Mouse (Mus musculus): ENCODE measurements around the gene Siglecf. TPM values are rescaled to one million over a fixed set of nuclear protein-coding genes. Genes with fewer than 3 reads are reported as not detected.

The Siglecf gene
- polyA plus RNA-seq (2014; fragmentation: Nextera tagmentation; extraction: Ambion mirVana): 0.09 and 0.32 TPM in 2 replicates

GRCm38 (mm10) chr7:43351154-43351553 lies at the start of gene Siglecf:
Gene Siglecf, plus strand, starts transcription at chr7:43351341.
- WGBS: 71% methylated on average over 3 of the region's 3 CpGs
- no peaks in the 10 kb centered on the region for H3K9me3 ChIP-seq (ENCODE audit: control insufficient read depth, low read length)

GRCm38 (mm10) chr7:43305235-43305634 lies 45.9 kb upstream of the Siglecf start:
- H3K27ac ChIP-seq (replicated peaks; ENCODE audit: low read depth, low read length): no peak overlapping the region
- H3K9me3 ChIP-seq (ENCODE audit: control insufficient read depth, low read length): no peaks in the 10 kb centered on the region
- H3K4me1 ChIP-seq (ENCODE audit: control insufficient read depth, insufficient read depth, low read length): no peaks in the 10 kb centered on the region
- no peak overlapping the region for H3K4me3 ChIP-seq (ENCODE audit: low read depth, low read length)
- no peak for DNase-seq (ENCODE audit: low spot score)
- peaks cover 2% of the 10 kb centered on the region; the same call in 1 of the 2 replicates for H3K36me3 ChIP-seq (ENCODE audit: control insufficient read depth, insufficient read depth, low read length)
- no peak overlapping the region for H3K9ac ChIP-seq (ENCODE audit: low read length)
- ATAC-seq (ENCODE audit: insufficient number of reproducible peaks, low FRiP score, low TSS enrichment, low read depth): no peak
- no peaks in the 10 kb centered on the region for H3K27me3 ChIP-seq (ENCODE audit: control insufficient read depth, insufficient read depth, low read length)
- H3K4me2 ChIP-seq (ENCODE audit: low read depth, severe bottlenecking): no peak overlapping the region
- 90% methylated on average over 3 of the region's 3 CpGs for WGBS

More at GRCm38 (mm10) chr7:43351154-43351553, at the start of gene Siglecf:
- Histone ChIP-seq H3K27ac (replicated peaks; ENCODE audit: low read depth, low read length) (no peak within 1 kb of the TSS), H3K36me3 (ENCODE audit: control insufficient read depth, insufficient read depth, low read length) (no peaks in the 10 kb centered on the region), H3K4me1 (ENCODE audit: control insufficient read depth, insufficient read depth, low read length) (no peaks in the 10 kb centered on the region), H3K4me2 (ENCODE audit: low read depth, severe bottlenecking) (no peak within 1 kb of the TSS), H3K4me3 (ENCODE audit: low read depth, low read length) (no peak within 1 kb of the TSS), H3K9ac (ENCODE audit: low read length) (no peak within 1 kb of the TSS), H3K27me3 (ENCODE audit: control insufficient read depth, insufficient read depth, low read length) (no peaks in the 10 kb centered on the region)
- DNase-seq (ENCODE audit: low spot score) (no peak), ATAC-seq (ENCODE audit: insufficient number of reproducible peaks, low FRiP score, low TSS enrichment, low read depth) (no peak)

GRCm38 (mm10) chr7:43309069-43309468 lies 42.1 kb upstream of the Siglecf start:
- Histone ChIP-seq H3K9ac (ENCODE audit: low read length) (no peak overlapping the region), H3K4me3 (ENCODE audit: low read depth, low read length) (no peak overlapping the region), H3K9me3 (ENCODE audit: control insufficient read depth, low read length) (no peaks in the 10 kb centered on the region), H3K4me2 (ENCODE audit: low read depth, severe bottlenecking) (no peak overlapping the region), H3K36me3 (ENCODE audit: control insufficient read depth, insufficient read depth, low read length) (peaks cover 2% of the 10 kb centered on the region; the same call in 1 of the 2 replicates), H3K4me1 (ENCODE audit: control insufficient read depth, insufficient read depth, low read length) (no peaks in the 10 kb centered on the region), H3K27ac (replicated peaks; ENCODE audit: low read depth, low read length) (no peak overlapping the region), H3K27me3 (ENCODE audit: control insufficient read depth, insufficient read depth, low read length) (no peaks in the 10 kb centered on the region)
- DNase-seq (ENCODE audit: low spot score): no peak
- ATAC-seq (ENCODE audit: insufficient number of reproducible peaks, low FRiP score, low TSS enrichment, low read depth): no peak
- WGBS: 76% methylated on average over 2 of the region's 2 CpGs

- 80% methylated on average over 6 of the region's 6 CpGs for WGBS
- peaks cover 2% of the 10 kb centered on the region; the same call in 1 of the 2 replicates for H3K36me3 ChIP-seq (ENCODE audit: control insufficient read depth, insufficient read depth, low read length)
- H3K4me3 ChIP-seq (ENCODE audit: low read depth, low read length): no peak overlapping the region; the same call in 1 of the 2 replicates
- DNase-seq (ENCODE audit: low spot score) (no peak), ATAC-seq (ENCODE audit: insufficient number of reproducible peaks, low FRiP score, low TSS enrichment, low read depth) (no peak)
- no peaks in the 10 kb centered on the region for H3K4me1 ChIP-seq (ENCODE audit: control insufficient read depth, insufficient read depth, low read length)
- H3K4me2 ChIP-seq (ENCODE audit: low read depth, severe bottlenecking): peak overlapping the region; percentile 51; the same call in 1 of the 2 replicates
- H3K9me3 ChIP-seq (ENCODE audit: control insufficient read depth, low read length): no peaks in the 10 kb centered on the region
- no peak overlapping the region for H3K27ac ChIP-seq (replicated peaks; ENCODE audit: low read depth, low read length)
- H3K27me3 ChIP-seq (ENCODE audit: control insufficient read depth, insufficient read depth, low read length): no peaks in the 10 kb centered on the region
- H3K9ac ChIP-seq (ENCODE audit: low read length): no peak overlapping the region
These were observed 39.5 kb upstream of the Siglecf start for GRCm38 (mm10) chr7:43311632-43312031.

GRCm38 (mm10) chr7:43312386-43313012 lies 38.6 kb upstream of the Siglecf start:
- H3K36me3 ChIP-seq (ENCODE audit: control insufficient read depth, insufficient read depth, low read length): peaks cover 2% of the 10 kb centered on the region; the same call in 1 of the 2 replicates
- DNase-seq (ENCODE audit: low spot score): no peak

GRCm38 (mm10) chr7:43313013-43313428 lies 38.1 kb upstream of the Siglecf start, which contains the start of gene Zfp715:
Gene Zfp715, minus strand, starts transcription at chr7:43313294.
- ATAC-seq (ENCODE audit: insufficient number of reproducible peaks, low FRiP score, low TSS enrichment, low read depth) (peak; percentile 94), DNase-seq (ENCODE audit: low spot score) (peak; percentile 89)
- H3K36me3 ChIP-seq (ENCODE audit: control insufficient read depth, insufficient read depth, low read length): peaks cover 2% of the 10 kb centered on the region; the same call in 1 of the 2 replicates
- peak within 1 kb of the TSS; percentile 51 for H3K4me2 ChIP-seq (ENCODE audit: low read depth, severe bottlenecking)
- H3K4me1 ChIP-seq (ENCODE audit: control insufficient read depth, insufficient read depth, low read length): no peaks in the 10 kb centered on the region
- H3K27me3 ChIP-seq (ENCODE audit: control insufficient read depth, insufficient read depth, low read length): no peaks in the 10 kb centered on the region
- under 1% methylated on average over 33 of the region's 33 CpGs for WGBS
- no peaks in the 10 kb centered on the region for H3K9me3 ChIP-seq (ENCODE audit: control insufficient read depth, low read length)
- H3K9ac ChIP-seq (ENCODE audit: low read length): peak within 1 kb of the TSS; percentile 68
- H3K4me3 ChIP-seq (ENCODE audit: low read depth, low read length): peak within 1 kb of the TSS; percentile 76
- no peak within 1 kb of the TSS; the same call in 1 of the 2 replicates for H3K27ac ChIP-seq (replicated peaks; ENCODE audit: low read depth, low read length)

More at GRCm38 (mm10) chr7:43312386-43313012, 38.6 kb upstream of the Siglecf start:
- Histone ChIP-seq H3K4me1 (ENCODE audit: control insufficient read depth, insufficient read depth, low read length) (no peaks in the 10 kb centered on the region), H3K9me3 (ENCODE audit: control insufficient read depth, low read length) (no peaks in the 10 kb centered on the region), H3K27ac (replicated peaks; ENCODE audit: low read depth, low read length) (no peak overlapping the region; the same call in 1 of the 2 replicates), H3K27me3 (ENCODE audit: control insufficient read depth, insufficient read depth, low read length) (no peaks in the 10 kb centered on the region), H3K4me3 (ENCODE audit: low read depth, low read length) (peak overlapping the region; percentile 76), H3K9ac (ENCODE audit: low read length) (peak overlapping the region; percentile 68), H3K4me2 (ENCODE audit: low read depth, severe bottlenecking) (peak overlapping the region; percentile 51)
- WGBS: 1% methylated on average over 32 of the region's 32 CpGs
- ATAC-seq (ENCODE audit: insufficient number of reproducible peaks, low FRiP score, low TSS enrichment, low read depth): peak; percentile 65; the same call in 1 of the 2 replicates

- H3K4me2 ChIP-seq (ENCODE audit: low read depth, severe bottlenecking): no peak overlapping the region
- H3K4me3 ChIP-seq (ENCODE audit: low read depth, low read length): no peak overlapping the region
- 59% methylated on average over 10 of the region's 10 CpGs for WGBS
- ATAC-seq (ENCODE audit: insufficient number of reproducible peaks, low FRiP score, low TSS enrichment, low read depth) (no peak), DNase-seq (ENCODE audit: low spot score) (no peak)
- H3K27ac ChIP-seq (replicated peaks; ENCODE audit: low read depth, low read length): no peak overlapping the region
- H3K4me1 ChIP-seq (ENCODE audit: control insufficient read depth, insufficient read depth, low read length): no peaks in the 10 kb centered on the region
- H3K9ac ChIP-seq (ENCODE audit: low read length): no peak overlapping the region
- no peaks in the 10 kb centered on the region for H3K27me3 ChIP-seq (ENCODE audit: control insufficient read depth, insufficient read depth, low read length)
- H3K9me3 ChIP-seq (ENCODE audit: control insufficient read depth, low read length): no peaks in the 10 kb centered on the region
- no peaks in the 10 kb centered on the region for H3K36me3 ChIP-seq (ENCODE audit: control insufficient read depth, insufficient read depth, low read length)
These were observed 24.8 kb upstream of the Siglecf start for GRCm38 (mm10) chr7:43326223-43326780.

GRCm38 (mm10) chr7:43328101-43328500 lies 23.0 kb upstream of the Siglecf start:
- 65% methylated on average over 4 of the region's 4 CpGs for WGBS
- ATAC-seq (ENCODE audit: insufficient number of reproducible peaks, low FRiP score, low TSS enrichment, low read depth) (no peak), DNase-seq (ENCODE audit: low spot score) (no peak)
- Histone ChIP-seq H3K9ac (ENCODE audit: low read length) (no peak overlapping the region), H3K9me3 (ENCODE audit: control insufficient read depth, low read length) (no peaks in the 10 kb centered on the region), H3K27me3 (ENCODE audit: control insufficient read depth, insufficient read depth, low read length) (no peaks in the 10 kb centered on the region), H3K4me3 (ENCODE audit: low read depth, low read length) (no peak overlapping the region), H3K27ac (replicated peaks; ENCODE audit: low read depth, low read length) (no peak overlapping the region), H3K4me2 (ENCODE audit: low read depth, severe bottlenecking) (no peak overlapping the region), H3K36me3 (ENCODE audit: control insufficient read depth, insufficient read depth, low read length) (no peaks in the 10 kb centered on the region), H3K4me1 (ENCODE audit: control insufficient read depth, insufficient read depth, low read length) (no peaks in the 10 kb centered on the region)

Data from limb, embryonic 11.5 days (tissue).